Mouse (Mus musculus): ENCODE measurements around the gene Nhsl2. TPM values are rescaled to one million over a fixed set of nuclear protein-coding genes. Genes with fewer than 3 reads are reported as not detected.

Nhsl2 gene
- total and polyA plus RNA-seq, 2 experiments: 0.27 to 0.46 TPM

- Histone ChIP-seq H3K27me3 (ENCODE audit: control insufficient read depth, insufficient read depth, low read length) (no peaks in the 10 kb centered on the region), H3K9ac (ENCODE audit: low read depth, low read length) (no peak overlapping the region), H3K4me3 (ENCODE audit: insufficient read depth, low read depth, low read length) (no peak overlapping the region), H3K79me2 (ENCODE audit: control insufficient read depth, insufficient read depth, low read length) (no peaks in the 10 kb centered on the region; the same call in 1 of the 2 replicates), H3K27ac (replicated peaks; ENCODE audit: insufficient read depth, low read depth, low read length) (no peak overlapping the region), H3K4me1 (ENCODE audit: control insufficient read depth, insufficient read depth, low read length) (peaks cover 4% of the 10 kb centered on the region), H3K36me3 (ENCODE audit: control insufficient read depth, insufficient read depth, low read length) (no peaks in the 10 kb centered on the region)
- 59% methylated on average over 4 of the region's 4 CpGs for WGBS
- DNase-seq (ENCODE audit: extremely low read depth, low read depth, low spot score): no peak
- TF ChIP-seq CTCF (IDR thresholded peaks at IDR 0.05; ENCODE audit: low read depth, low read length) (no peak), POLR2A (IDR thresholded peaks at IDR 0.05; ENCODE audit: extremely low read depth, insufficient read depth, low read length) (no peak)
Observed at GRCm38 (mm10) chrX:102115676-102116075, 266.5 kb downstream of the Nhsl2 start.

DNA sequence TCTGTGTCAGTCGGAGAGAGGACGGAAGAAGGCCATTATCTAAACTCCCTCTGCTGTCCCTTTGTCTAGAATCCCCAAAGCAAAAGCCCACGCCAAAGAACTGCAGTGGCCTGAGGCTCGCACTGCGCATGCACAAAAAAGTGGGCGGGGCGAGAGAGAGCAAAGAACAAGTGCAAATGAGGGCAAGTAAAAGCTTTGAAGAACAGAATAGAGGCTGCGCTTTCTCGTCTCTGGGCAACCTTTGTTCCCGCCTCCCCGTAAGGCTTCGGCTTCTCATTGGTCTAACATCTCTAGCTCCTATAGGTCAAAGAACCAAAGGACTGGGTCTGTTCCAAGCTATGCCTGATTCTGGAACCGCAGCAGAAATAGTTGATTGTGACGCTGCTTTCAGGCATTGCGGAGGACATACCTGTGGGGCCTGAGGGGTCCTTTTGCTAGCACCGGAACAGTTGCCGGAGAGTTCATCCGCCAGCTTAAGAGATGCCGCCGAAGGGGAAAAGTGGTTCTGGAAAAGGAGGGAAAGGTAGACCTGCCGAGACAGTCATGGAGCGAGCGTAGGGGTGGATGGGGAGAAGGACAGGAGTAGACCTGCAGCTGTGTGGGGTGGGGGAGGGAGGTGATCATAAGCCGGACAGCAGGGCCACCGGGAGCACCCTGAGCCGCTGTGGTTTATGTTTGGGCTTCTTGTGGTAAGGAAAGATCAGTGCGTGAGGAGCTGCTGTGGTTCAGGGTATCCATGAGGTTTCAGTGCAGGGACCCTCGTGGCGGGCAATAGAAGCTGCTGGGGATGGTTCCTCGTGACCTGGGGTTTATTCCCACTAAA, 270.1 kb downstream of the Nhsl2 start, which contains the start of gene Pin4:
TSS of gene Pin4 (plus strand) at position 406 of the 823 bp plus-strand sequence.
- TF ChIP-seq CTCF (IDR thresholded peaks at IDR 0.05; ENCODE audit: low read depth, low read length) (no peak), POLR2A (IDR thresholded peaks at IDR 0.05; ENCODE audit: extremely low read depth, insufficient read depth, low read length) (no peak)
- no peaks in the 10 kb centered on the region for H3K27me3 ChIP-seq (ENCODE audit: control insufficient read depth, insufficient read depth, low read length)
- H3K4me3 ChIP-seq (ENCODE audit: insufficient read depth, low read depth, low read length): peak within 1 kb of the TSS; percentile 98
- no peaks in the 10 kb centered on the region; the same call in 1 of the 2 replicates for H3K79me2 ChIP-seq (ENCODE audit: control insufficient read depth, insufficient read depth, low read length)
- H3K36me3 ChIP-seq (ENCODE audit: control insufficient read depth, insufficient read depth, low read length): peaks cover 3% of the 10 kb centered on the region; the same call in 1 of the 2 replicates
- peak within 1 kb of the TSS; percentile 82 for H3K9ac ChIP-seq (ENCODE audit: low read depth, low read length)
- DNase-seq (ENCODE audit: extremely low read depth, low read depth, low spot score): peak; percentile 96
- under 1% methylated on average over 30 of the region's 30 CpGs for WGBS
- H3K27ac ChIP-seq (replicated peaks; ENCODE audit: insufficient read depth, low read depth, low read length): peak within 1 kb of the TSS; percentile 18
- H3K4me1 ChIP-seq (ENCODE audit: control insufficient read depth, insufficient read depth, low read length): peaks cover 4% of the 10 kb centered on the region

- no peak for DNase-seq (ENCODE audit: extremely low read depth, low read depth, low spot score)
- TF ChIP-seq CTCF (IDR thresholded peaks at IDR 0.05; ENCODE audit: low read depth, low read length) (no peak), POLR2A (IDR thresholded peaks at IDR 0.05; ENCODE audit: extremely low read depth, insufficient read depth, low read length) (no peak)
- Histone ChIP-seq H3K79me2 (ENCODE audit: control insufficient read depth, insufficient read depth, low read length) (no peaks in the 10 kb centered on the region; the same call in 1 of the 2 replicates), H3K9ac (ENCODE audit: low read depth, low read length) (no peak overlapping the region), H3K27me3 (ENCODE audit: control insufficient read depth, insufficient read depth, low read length) (no peaks in the 10 kb centered on the region), H3K36me3 (ENCODE audit: control insufficient read depth, insufficient read depth, low read length) (peaks cover 3% of the 10 kb centered on the region), H3K4me1 (ENCODE audit: control insufficient read depth, insufficient read depth, low read length) (peaks cover 4% of the 10 kb centered on the region), H3K27ac (replicated peaks; ENCODE audit: insufficient read depth, low read depth, low read length) (no peak overlapping the region), H3K4me3 (ENCODE audit: insufficient read depth, low read depth, low read length) (no peak overlapping the region)
- 77% methylated on average over 2 of the region's 2 CpGs for WGBS
Observed at GRCm38 (mm10) chrX:102121321-102121720, 272.1 kb downstream of the Nhsl2 start.

GRCm38 (mm10) chrX:102141157-102141556, 292.0 kb downstream of the Nhsl2 start:
- H3K4me1 ChIP-seq (ENCODE audit: control insufficient read depth, insufficient read depth, low read length): no peaks in the 10 kb centered on the region
- TF ChIP-seq CTCF (IDR thresholded peaks at IDR 0.05; ENCODE audit: low read depth, low read length) (no peak), POLR2A (IDR thresholded peaks at IDR 0.05; ENCODE audit: extremely low read depth, insufficient read depth, low read length) (no peak)
- 7% methylated on average over 1 of the region's 1 CpGs for WGBS
- H3K9ac ChIP-seq (ENCODE audit: low read depth, low read length): no peak overlapping the region
- H3K36me3 ChIP-seq (ENCODE audit: control insufficient read depth, insufficient read depth, low read length): no peaks in the 10 kb centered on the region
- no peak overlapping the region for H3K27ac ChIP-seq (replicated peaks; ENCODE audit: insufficient read depth, low read depth, low read length)
- no peak overlapping the region for H3K4me3 ChIP-seq (ENCODE audit: insufficient read depth, low read depth, low read length)
- no peaks in the 10 kb centered on the region for H3K27me3 ChIP-seq (ENCODE audit: control insufficient read depth, insufficient read depth, low read length)
- no peak for DNase-seq (ENCODE audit: extremely low read depth, low read depth, low spot score)
- H3K79me2 ChIP-seq (ENCODE audit: control insufficient read depth, insufficient read depth, low read length): no peaks in the 10 kb centered on the region

Other genes with a start within 250 kb of the Nhsl2 start
- gene Ogt, start 209.3 kb upstream of the Nhsl2 start, total RNA-seq (2014; rRNA removed): 61.4 and 69.3 TPM in 2 replicates
- gene Ogt, start 209.3 kb upstream of the Nhsl2 start, polyA plus RNA-seq (2012; rRNA removed): 18.9 and 28.3 TPM in 2 replicates
- gene Cxcr3, start 115.1 kb upstream of the Nhsl2 start, total RNA-seq (2014; rRNA removed): 0.46 and 0.60 TPM in 2 replicates
- 1.8 and 2.7 TPM in 2 replicates for gene Cxcr3, start 115.1 kb upstream of the Nhsl2 start, polyA plus RNA-seq (2012; rRNA removed)
- gene Gm4779, start 55.0 kb upstream of the Nhsl2 start, total RNA-seq (2014; rRNA removed): not detected in 2 replicates
- not detected in 2 replicates for gene Gm4779, start 55.0 kb upstream of the Nhsl2 start, polyA plus RNA-seq (2012; rRNA removed)
- gene 8030474K03Rik, start 54.7 kb upstream of the Nhsl2 start, total RNA-seq (2014; rRNA removed): not detected in 2 replicates
- not detected in 2 replicates for gene 8030474K03Rik, start 54.7 kb upstream of the Nhsl2 start, polyA plus RNA-seq (2012; rRNA removed)
- 0.74 and 1.5 TPM in 2 replicates for gene Rtl5, start 221.9 kb downstream of the Nhsl2 start, total RNA-seq (2014; rRNA removed)
- gene Rtl5, start 221.9 kb downstream of the Nhsl2 start, polyA plus RNA-seq (2012; rRNA removed): 0.76 and 0.97 TPM in 2 replicates